Mouse (Mus musculus) neural tube, embryonic 14.5 days (tissue): Measurements from ENCODE around the gene Gm20388. TPM values are rescaled to one million over a fixed set of nuclear protein-coding genes. Genes with fewer than 3 reads are reported as not detected.
A peak's percentile ranks its signal among the peaks of the same experiment; 100 is the strongest.

Experiments
- ATAC-seq: fragments of 200-750 bp; cut with Nextera tagmentation; 2 replicates; pipeline ENCODE4 v1.8.0; 2017; ENCODE audit warnings: low read depth, mild to moderate bottlenecking, moderate TSS enrichment, moderate library complexity
- H3K27ac ChIP-seq: fragments of 300-500 bp; sonication (generic); 2 replicates; pipeline ENCODE4 v1.5.1; 2014; ENCODE audit warnings: low read depth, mild to moderate bottlenecking, control low read depth, low read length, moderate library complexity, mixed read lengths
- H3K27me3 ChIP-seq: fragments of 300-500 bp; sonication (generic); 2 replicates; pipeline ENCODE4 v1.6.1; 2014; ENCODE audit warnings: low read length; ENCODE audit not compliant: control insufficient read depth, insufficient read depth
- H3K36me3 ChIP-seq: fragments of 300-500 bp; sonication (generic); 2 replicates; pipeline ENCODE4 v1.6.1; 2014; ENCODE audit warnings: low read length, mixed read lengths; ENCODE audit not compliant: control insufficient read depth, insufficient read depth
- H3K4me1 ChIP-seq: fragments of 300-500 bp; sonication (generic); 2 replicates; pipeline ENCODE4 v1.6.1; 2014; ENCODE audit warnings: low read length; ENCODE audit not compliant: control insufficient read depth, insufficient read depth
- H3K4me2 ChIP-seq: fragments of 300-500 bp; sonication (generic); 2 replicates; pipeline ENCODE4 v1.6.1; 2014; ENCODE audit warnings: mild to moderate bottlenecking, low read depth, low read length, control low read depth
- H3K4me3 ChIP-seq: fragments of 300-500 bp; sonication (generic); 2 replicates; pipeline ENCODE4 v1.5.1; 2014; ENCODE audit warnings: low read depth, low read length, control low read depth, mixed read lengths
- H3K9ac ChIP-seq: fragments of 300-500 bp; sonication (generic); replicated peaks from 2 replicates; pipeline ENCODE4 v1.6.1; 2014; ENCODE audit warnings: low read depth, mild to moderate bottlenecking, control low read depth, low read length, mixed read lengths
- H3K9me3 ChIP-seq: fragments of 300-500 bp; sonication (generic); 2 replicates; pipeline ENCODE4 v1.6.1; 2016; ENCODE audit warnings: low read length; ENCODE audit not compliant: control insufficient read depth
- WGBS: fragments of 180-500 bp; shearing (Covaris S2); extraction: QIAGEN DNeasy Blood & Tissue Kit; methylation state at CpG from one replicate; pipeline ENCODE4 v1.1.7; 2014; 5-methylcytosine and 5-hydroxymethylcytosine counted together
- polyA plus RNA-seq: library from polyadenylated mRNA; unstranded; fragments of >200 nt; fragmentation: Nextera tagmentation; extraction: Ambion mirVana; gene quantifications from 2 replicates; pipeline ENCODE4 v1.2.1, GENCODE M21; 2014

Gm20388 gene
- polyA plus RNA-seq, 1 experiment from 2014 or later, result 10.3 TPM

GRCm38 (mm10) chr8:122675596-122676420 lies 2765.2 kb downstream of the Gm20388 start:
- ATAC-seq, result no peak
- 57% methylated on average over 17 of the region's 17 CpGs for WGBS
- Histone ChIP-seq H3K36me3 (0 out of 2 replicates have a peak, but pooled peaks cover 4% of the 10 kb centered on the region), H3K4me1 (peaks cover 52% of the 10 kb centered on the region), H3K9ac (peak overlapping the region; percentile 95), H3K27ac (peak overlapping the region; percentile 97), H3K9me3 (no peaks in the 10 kb centered on the region), H3K4me3 (peak overlapping the region; percentile 86), H3K4me2 (peak overlapping the region; percentile 82), H3K27me3 (peaks cover 4% of the 10 kb centered on the region; the same call in 1 of the 2 replicates)

GRCm38 (mm10) chr8:122676621-122677480 lies 2766.2 kb downstream of the Gm20388 start:
- H3K4me3 ChIP-seq, result peak overlapping the region; percentile 86
- H3K36me3 ChIP-seq, result 0 out of 2 replicates have a peak, but pooled peaks cover 4% of the 10 kb centered on the region
- 11% methylated on average over 16 of the region's 16 CpGs for WGBS
- peak overlapping the region; percentile 97 for H3K27ac ChIP-seq
- 0 out of 2 replicates have a peak, but pooled peaks have one; percentile 10 for ATAC-seq
- H3K4me1 ChIP-seq, result peaks cover 46% of the 10 kb centered on the region
- peak overlapping the region; percentile 82 for H3K4me2 ChIP-seq
- peak overlapping the region; percentile 95 for H3K9ac ChIP-seq
- no peaks in the 10 kb centered on the region for H3K9me3 ChIP-seq
- H3K27me3 ChIP-seq, result peaks cover 4% of the 10 kb centered on the region; the same call in 1 of the 2 replicates

- H3K27me3 ChIP-seq, result peaks cover 4% of the 10 kb centered on the region; the same call in 1 of the 2 replicates
- peak overlapping the region; percentile 82 for H3K4me2 ChIP-seq
- peak overlapping the region; percentile 95 for H3K9ac ChIP-seq
- H3K4me1 ChIP-seq, result peaks cover 46% of the 10 kb centered on the region
- peak overlapping the region; percentile 97 for H3K27ac ChIP-seq
- peak overlapping the region; percentile 86 for H3K4me3 ChIP-seq
- WGBS, result under 1% methylated on average over 33 of the region's 35 CpGs
- no peaks in the 10 kb centered on the region for H3K9me3 ChIP-seq
- peak; percentile 16 for ATAC-seq
- H3K36me3 ChIP-seq, result 0 out of 2 replicates have a peak, but pooled peaks cover 4% of the 10 kb centered on the region
Observed at GRCm38 (mm10) chr8:122677481-122678021, 2766.9 kb downstream of the Gm20388 start.

GRCm38 (mm10) chr8:122678061-122678895 lies 2767.6 kb downstream of the Gm20388 start:
- Histone ChIP-seq H3K27me3 (peaks cover 4% of the 10 kb centered on the region; the same call in 1 of the 2 replicates), H3K4me1 (peaks cover 44% of the 10 kb centered on the region), H3K9ac (peak overlapping the region; percentile 95), H3K9me3 (no peaks in the 10 kb centered on the region), H3K36me3 (0 out of 2 replicates have a peak, but pooled peaks cover 4% of the 10 kb centered on the region), H3K4me2 (peak overlapping the region; percentile 82), H3K27ac (peak overlapping the region; percentile 97), H3K4me3 (peak overlapping the region; percentile 86)
- peak; percentile 81 for ATAC-seq
- under 1% methylated on average over 66 of the region's 127 CpGs for WGBS

- peak overlapping the region; percentile 86 for H3K4me3 ChIP-seq
- H3K36me3 ChIP-seq, result no peaks in the 10 kb centered on the region
- H3K4me2 ChIP-seq, result peak overlapping the region; percentile 82
- H3K27ac ChIP-seq, result peak overlapping the region; percentile 97
- peaks cover 4% of the 10 kb centered on the region; the same call in 1 of the 2 replicates for H3K27me3 ChIP-seq
- peak overlapping the region; percentile 95 for H3K9ac ChIP-seq
- WGBS, result under 1% methylated on average over 14 of the region's 14 CpGs
- no peak for ATAC-seq
- peaks cover 39% of the 10 kb centered on the region for H3K4me1 ChIP-seq
- no peaks in the 10 kb centered on the region for H3K9me3 ChIP-seq
Observed at GRCm38 (mm10) chr8:122678896-122679210, 2768.2 kb downstream of the Gm20388 start.

GRCm38 (mm10) chr8:122679325-122679920 lies 2768.8 kb downstream of the Gm20388 start:
- no peaks in the 10 kb centered on the region for H3K36me3 ChIP-seq
- peak overlapping the region; percentile 95 for H3K9ac ChIP-seq
- ATAC-seq, result no peak
- WGBS, result 25% methylated on average over 11 of the region's 11 CpGs
- H3K4me2 ChIP-seq, result peak overlapping the region; percentile 82
- H3K27ac ChIP-seq, result peak overlapping the region; percentile 97
- H3K9me3 ChIP-seq, result no peaks in the 10 kb centered on the region
- peaks cover 4% of the 10 kb centered on the region; the same call in 1 of the 2 replicates for H3K27me3 ChIP-seq
- peak overlapping the region; percentile 86; the same call in 1 of the 2 replicates for H3K4me3 ChIP-seq
- peaks cover 34% of the 10 kb centered on the region for H3K4me1 ChIP-seq

- no peaks in the 10 kb centered on the region for H3K36me3 ChIP-seq
- WGBS, result 30% methylated on average over 7 of the region's 7 CpGs
- H3K27ac ChIP-seq, result peak overlapping the region; percentile 97
- H3K27me3 ChIP-seq, result peaks cover 4% of the 10 kb centered on the region; the same call in 1 of the 2 replicates
- H3K9me3 ChIP-seq, result no peaks in the 10 kb centered on the region
- H3K9ac ChIP-seq, result peak overlapping the region; percentile 28; the same call in 1 of the 2 replicates
- H3K4me2 ChIP-seq, result peak overlapping the region; percentile 82; the same call in 1 of the 2 replicates
- no peak overlapping the region for H3K4me3 ChIP-seq
- peaks cover 28% of the 10 kb centered on the region for H3K4me1 ChIP-seq
- ATAC-seq, result no peak
Observed at GRCm38 (mm10) chr8:122680171-122680570, 2769.5 kb downstream of the Gm20388 start.
